Mouse (Mus musculus) left cerebral cortex, postnatal 10 days (tissue): ENCODE measurements around the gene Wnt5b. TPM values are rescaled to one million over a fixed set of nuclear protein-coding genes. Genes with fewer than 3 reads are reported as not detected.

ENCODE experiments used
- DNase-seq, 2 experiments: peaks; one replicate each; pipeline ENCODE4 v3.0.0; 2021 to 2022; ENCODE audit warnings: low spot score in 2 of 2, mixed read lengths in 1 of 2; ENCODE audit errors: extremely low spot score in 1 of 2
- intact Hi-C: fragments of 180-260 bp; cut with DNase I; formaldehyde crosslinking; loops from one replicate; pipeline ENCODE4 v1.15.1; 2025
- total RNA-seq, 2 experiments: library from RNA; stranded (reverse); gene quantifications; 2 replicates each; pipeline ENCODE4 v1.2.3; 2021

Wnt5b gene
- total RNA-seq, 2 experiments from 2014 or later, result 1.7 to 1.9 TPM

DNA sequence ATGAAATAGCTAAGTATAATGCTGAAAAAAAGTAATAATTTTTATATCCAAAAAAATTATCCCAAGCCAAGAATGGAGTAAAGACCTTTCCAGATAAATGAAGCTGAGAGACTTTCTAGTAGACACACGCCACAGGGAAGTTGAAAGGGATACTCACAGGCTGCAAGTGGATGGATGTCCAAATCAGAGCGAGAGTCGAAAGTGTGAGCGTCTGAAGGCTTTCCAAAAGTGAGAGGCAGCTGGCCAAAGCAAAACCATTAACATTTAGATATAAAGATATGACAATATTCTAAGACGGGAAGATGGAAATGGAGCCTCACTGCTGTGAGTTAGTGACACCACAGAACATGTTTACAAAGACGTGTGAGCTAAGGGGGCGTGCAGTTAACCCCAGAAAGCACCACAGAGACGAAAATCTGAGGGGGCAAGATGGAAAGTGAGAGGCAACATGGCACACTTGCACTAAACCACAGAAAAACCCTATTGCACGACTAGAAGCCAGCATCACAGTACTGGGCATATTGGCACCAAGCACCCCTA is 10.9 kb downstream of the Wnt5b start:
- intact Hi-C loops, result no loop called here
- DNase-seq, result no peak

GRCm38 (mm10) chr6:119529659-119530058 is 14.5 kb downstream of the Wnt5b start:
- DNase-seq, result no peak
- intact Hi-C loops, result no loop called here

DNA sequence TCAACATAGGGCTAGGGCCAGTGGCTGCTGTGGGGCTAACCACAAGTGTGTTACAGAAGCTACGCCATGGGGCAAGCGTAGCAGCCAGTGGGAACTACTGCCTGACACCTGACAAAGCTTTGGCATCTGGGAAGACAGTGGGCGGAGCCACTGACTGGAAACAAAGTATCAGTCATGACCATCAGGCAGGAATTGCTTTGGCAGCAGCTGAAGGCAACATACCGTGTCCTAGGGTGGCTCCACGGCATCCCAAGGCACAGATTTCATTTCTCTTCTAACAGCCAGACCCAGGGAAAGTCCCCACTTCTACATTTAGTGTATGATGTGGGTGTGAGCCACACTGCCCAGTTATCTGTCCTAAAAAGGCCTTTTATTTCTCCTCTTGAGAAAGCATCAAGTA is 17.6 kb downstream of the Wnt5b start:
- intact Hi-C loops, result no loop called here
- DNase-seq, result no peak

GRCm38 (mm10) chr6:119521931-119522391 is 22.2 kb downstream of the Wnt5b start:
- intact Hi-C loops, result no loop called here
- no peak for DNase-seq

- peak in 1 of 2 experiments; percentile 57 for DNase-seq
Observed at GRCm38 (mm10) chr6:119521482-119521900, 22.7 kb downstream of the Wnt5b start.

DNA sequence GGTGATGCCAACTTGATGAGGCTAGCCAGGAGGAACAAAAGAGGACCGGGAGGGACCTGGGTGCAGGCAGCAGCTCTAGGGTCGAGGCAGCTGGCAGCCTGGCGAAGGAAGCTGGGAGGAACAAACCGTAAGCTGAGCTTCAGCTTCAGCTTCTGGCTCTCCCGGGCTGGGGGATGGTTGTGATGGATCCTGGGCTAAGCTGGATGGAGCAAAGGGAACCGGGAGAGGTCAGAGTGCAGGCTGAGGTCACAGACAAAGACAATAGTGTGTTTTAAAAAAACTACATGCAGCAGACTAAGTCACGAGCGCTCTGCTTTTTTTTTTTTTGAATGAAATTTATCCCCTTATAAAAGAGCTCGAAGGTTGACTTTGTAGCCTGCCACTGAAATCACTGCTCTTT is 23.4 kb downstream of the Wnt5b start:
- intact Hi-C loops, result no loop called here

More at GRCm38 (mm10) chr6:119521482-119521900, 22.7 kb downstream of the Wnt5b start:
- intact Hi-C loops, result no loop called here

GRCm38 (mm10) chr6:119514085-119514484 is 30.1 kb downstream of the Wnt5b start:
- intact Hi-C loops, result no loop called here
- no peak for DNase-seq

More for the DNA sequence above, 23.4 kb downstream of the Wnt5b start:
- no peak for DNase-seq

- intact Hi-C loops, result no loop called here
Observed at GRCm38 (mm10) chr6:119513452-119513851, 30.7 kb downstream of the Wnt5b start.

GRCm38 (mm10) chr6:119512701-119513100 is 31.4 kb downstream of the Wnt5b start:
- intact Hi-C loops, result no loop called here
- no peak for DNase-seq

More at GRCm38 (mm10) chr6:119513452-119513851, 30.7 kb downstream of the Wnt5b start:
- no peak for DNase-seq

DNA sequence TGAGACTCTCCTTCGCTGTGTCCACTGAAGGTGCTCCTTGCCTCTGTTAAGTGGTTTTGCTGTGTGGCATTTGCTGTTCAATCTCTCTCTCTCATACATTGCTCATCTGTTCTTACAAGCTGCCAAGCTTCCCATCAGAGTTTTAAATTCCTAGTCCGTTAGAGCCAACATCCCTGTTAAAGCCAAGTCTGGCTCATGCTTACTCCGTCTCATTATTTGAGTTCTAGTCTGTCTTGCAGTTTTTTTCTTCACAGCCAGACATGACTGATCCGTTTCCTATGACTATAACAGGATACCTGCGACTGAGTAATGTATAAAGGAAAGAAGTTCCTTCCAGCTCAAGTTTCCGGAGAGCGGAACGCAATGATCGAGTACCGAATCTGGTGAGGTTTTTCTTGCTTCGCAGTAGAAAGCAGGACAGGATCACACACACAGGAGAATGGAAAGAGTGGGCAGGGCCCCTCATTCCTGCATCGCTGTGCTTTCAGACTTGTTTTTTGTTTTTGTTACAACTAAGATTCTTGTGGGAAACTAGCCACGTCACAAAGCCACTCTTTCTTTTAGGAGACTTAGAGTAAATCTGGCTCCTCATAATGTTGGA is 34.6 kb downstream of the Wnt5b start:
- intact Hi-C loops, result no loop called here
- DNase-seq, result no peak

- DNase-seq, result no peak
- intact Hi-C loops, result no loop called here
Observed at GRCm38 (mm10) chr6:119508634-119509375, 35.3 kb downstream of the Wnt5b start.

DNA sequence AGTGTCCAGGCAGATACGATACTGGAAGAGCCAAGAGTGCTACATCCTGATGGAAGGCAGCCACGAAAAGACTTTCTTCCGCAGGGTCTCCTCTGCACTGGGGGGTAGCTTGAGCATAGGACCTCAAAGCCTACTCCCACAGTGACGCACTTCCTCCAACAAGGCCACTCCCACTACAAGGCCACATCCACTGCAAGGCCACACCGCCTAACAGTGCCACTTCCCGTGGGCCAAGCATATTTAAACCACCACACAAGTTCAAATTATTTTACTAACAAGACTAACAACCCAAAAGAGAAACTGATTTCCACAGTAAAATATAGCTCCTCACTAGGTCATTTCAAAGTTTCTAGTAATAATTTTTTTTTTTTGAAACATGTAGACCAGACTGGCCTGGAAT is 35.9 kb downstream of the Wnt5b start:
- no peak for DNase-seq
- intact Hi-C loops, result no loop called here

GRCm38 (mm10) chr6:119505525-119506225 is 38.5 kb downstream of the Wnt5b start:
- intact Hi-C loops, result no loop called here
- DNase-seq, result no peak

GRCm38 (mm10) chr6:119504756-119505155 is 39.4 kb downstream of the Wnt5b start:
- no peak for DNase-seq
- intact Hi-C loops, result no loop called here

DNA sequence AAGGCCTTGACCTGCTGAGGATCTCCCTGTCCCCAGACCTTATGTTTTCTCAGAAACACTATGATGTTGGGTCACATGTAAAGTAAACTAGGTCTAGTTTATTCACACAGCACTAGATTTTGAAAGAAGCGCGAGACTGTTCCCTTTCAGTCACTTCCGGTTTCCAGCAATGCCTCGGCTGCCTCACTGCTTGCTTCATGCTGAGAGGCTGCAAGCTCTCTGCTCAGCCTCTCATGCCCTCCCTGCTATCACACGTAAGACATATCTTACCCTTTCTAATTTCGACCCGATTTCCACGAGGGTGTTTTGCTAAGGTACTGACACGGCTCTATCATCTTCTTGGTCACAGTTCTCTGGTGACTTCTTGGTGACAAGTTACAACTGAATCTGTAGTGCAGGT is 42.1 kb downstream of the Wnt5b start:
- intact Hi-C loops, result no loop called here

GRCm38 (mm10) chr6:119500086-119500485 is 44.1 kb downstream of the Wnt5b start:
- intact Hi-C loops, result no loop called here

More for the DNA sequence above, 42.1 kb downstream of the Wnt5b start:
- no peak for DNase-seq

GRCm38 (mm10) chr6:119499271-119499670 is 44.9 kb downstream of the Wnt5b start:
- intact Hi-C loops, result no loop called here
- DNase-seq, result peak in 1 of 2 experiments; percentile 79

More at GRCm38 (mm10) chr6:119500086-119500485, 44.1 kb downstream of the Wnt5b start:
- DNase-seq, result no peak

- intact Hi-C loops, result loop anchor here (5.0 kb wide), 1 partner anchor 430 kb away; no protein-coding TSS in a partner anchor
- DNase-seq, result no peak
Observed at GRCm38 (mm10) chr6:119492630-119493014, 51.5 kb downstream of the Wnt5b start.

DNA sequence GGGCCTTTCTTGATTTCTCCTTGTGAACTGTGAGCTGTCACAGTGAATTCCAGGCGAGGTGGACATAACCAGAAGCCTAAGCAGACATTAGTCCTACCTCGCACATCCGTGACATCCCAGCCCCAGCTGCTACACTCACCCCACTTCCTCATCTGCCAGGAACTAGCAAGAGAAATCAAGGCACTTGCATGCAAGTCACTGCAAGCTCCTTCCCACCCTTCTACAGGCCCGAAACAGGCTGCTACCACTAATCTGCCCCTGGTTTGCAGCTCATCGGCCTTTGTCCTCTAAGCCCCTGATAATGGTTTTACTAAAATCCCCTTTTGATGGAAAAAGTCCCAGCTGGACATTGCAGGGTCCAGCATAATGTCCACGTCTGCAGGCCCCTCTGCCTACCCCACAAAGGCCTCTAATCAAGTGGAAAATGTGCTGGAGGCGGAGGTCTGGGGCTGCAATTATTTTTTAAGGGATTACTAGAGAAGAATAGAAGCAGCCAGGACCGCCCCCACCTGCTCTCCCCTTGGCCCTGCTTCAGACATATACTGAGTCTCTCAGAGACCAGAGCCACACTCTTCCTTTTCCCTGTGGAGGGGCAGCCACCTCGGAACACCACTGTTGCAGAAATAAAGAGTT is 52.0 kb downstream of the Wnt5b start:
- no peak for DNase-seq
- intact Hi-C loops, result loop anchor here (5.0 kb wide), 1 partner anchor 430 kb away; no protein-coding TSS in a partner anchor
